Mouse (Mus musculus): ENCODE data around the gene Fto.

GRCm38 (mm10) chr8:91551775-91552538, 238.6 kb downstream of the Fto start:
- TF ChIP-seq CTCF (IDR thresholded peaks at IDR 0.05; ENCODE audit: extremely low read depth, insufficient read depth, insufficient read length, insufficient replicate concordance), result no peak
- TF ChIP-seq POLR2A (IDR thresholded peaks at IDR 0.05; ENCODE audit: low read depth, low read length), result no peak
